Mouse (Mus musculus): ENCODE results near the gene Lrrc4b. TPM values are rescaled to one million over a fixed set of nuclear protein-coding genes. Genes with fewer than 3 reads are reported as not detected.

Lrrc4b gene
- polyA plus RNA-seq, 1 experiment from 2014 or later, result not detected

DNA sequence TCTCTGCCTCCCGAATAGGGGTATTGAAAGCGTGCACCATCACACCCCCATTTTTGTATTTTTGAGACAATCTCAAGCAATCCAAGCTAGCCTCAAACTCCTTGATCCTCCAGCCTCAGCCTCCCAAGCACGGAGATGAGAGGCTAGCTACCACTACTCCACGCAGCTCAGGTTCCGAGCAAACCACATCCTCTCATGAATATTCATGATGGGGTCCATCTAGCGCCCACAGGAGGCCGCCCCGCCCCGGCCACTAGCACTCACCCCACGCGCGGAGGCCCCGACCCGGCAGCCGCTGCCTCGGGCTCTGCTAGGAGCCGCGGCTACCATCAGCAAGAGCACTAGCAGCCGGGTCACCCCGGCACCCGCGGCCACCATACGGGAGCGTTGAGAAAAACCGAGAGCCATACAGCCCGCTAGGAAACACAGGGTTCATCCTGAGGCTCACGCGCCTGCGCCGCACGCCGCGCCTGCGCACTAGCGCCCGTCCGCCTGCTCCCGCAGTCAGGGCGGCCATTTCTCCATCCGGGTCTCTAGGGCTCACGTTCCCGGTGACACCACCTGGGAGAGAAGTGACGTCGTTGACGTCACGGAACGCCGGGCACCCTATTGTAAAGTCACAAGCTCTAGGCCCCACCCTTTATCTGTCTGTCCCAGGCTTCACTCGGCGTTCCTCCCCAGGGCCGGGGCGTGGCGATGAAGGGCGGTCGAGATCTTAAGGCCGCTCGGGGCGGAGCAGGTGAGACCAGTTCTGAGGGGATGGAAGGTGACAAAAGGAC, 67.4 kb downstream of the Lrrc4b start, which contains the start of the genes Emc10 and Fam71e1:
TSS of gene Emc10 (minus strand) at position 538 of the 779 bp plus-strand sequence.
TSS of gene Fam71e1 (plus strand) at position 590 of the 779 bp plus-strand sequence.
- H3K27me3 ChIP-seq (ENCODE audit: control insufficient read depth, insufficient read depth, low read depth, low read length), result peaks cover 2% of the 10 kb centered on the region
- peaks cover 27% of the 10 kb centered on the region for H3K4me1 ChIP-seq (ENCODE audit: control insufficient read depth, low read depth, low read length)
- no peaks in the 10 kb centered on the region for H3K9me3 ChIP-seq (replicated peaks; ENCODE audit: control insufficient read depth, low read length)
- H3K4me3 ChIP-seq (ENCODE audit: low read depth, low read length), result peak within 1 kb of the TSS; percentile 80
- H3K36me3 ChIP-seq (ENCODE audit: control insufficient read depth, insufficient read depth), result peaks cover 11% of the 10 kb centered on the region
- H3K27ac ChIP-seq (ENCODE audit: low read length), result peak within 1 kb of the TSS; percentile 96
- WGBS (ENCODE audit: insufficient replicate concordance), result under 1% methylated on average over 58 of the region's 58 CpGs
- peak within 1 kb of the TSS; percentile 94 for H3K9ac ChIP-seq (ENCODE audit: low read depth, low read length)
- H3K4me2 ChIP-seq (ENCODE audit: low read depth, low read length), result peak within 1 kb of the TSS; percentile 82
- ATAC-seq (ENCODE audit: low read depth), result peak; percentile 94

DNA sequence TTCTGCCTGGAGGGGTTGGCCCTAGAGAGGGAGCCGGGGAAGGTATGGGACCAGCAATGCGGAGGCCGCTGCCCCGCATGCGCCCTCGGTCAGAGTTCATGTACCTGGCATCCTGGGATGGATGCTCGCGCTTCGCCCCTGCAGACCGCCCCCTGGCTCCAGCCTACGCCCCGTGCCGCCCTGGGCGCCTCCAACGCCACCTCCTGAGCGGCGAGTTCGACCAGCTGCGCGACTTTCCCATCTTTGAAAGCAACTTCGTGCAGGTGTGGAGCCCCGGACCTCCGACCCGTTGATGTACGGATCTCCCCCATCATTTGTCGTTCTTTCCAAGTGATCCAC, 67.9 kb downstream of the Lrrc4b start:
- Histone ChIP-seq H3K27me3 (ENCODE audit: control insufficient read depth, insufficient read depth, low read depth, low read length) (peaks cover 2% of the 10 kb centered on the region), H3K4me2 (ENCODE audit: low read depth, low read length) (peak overlapping the region; percentile 82), H3K4me1 (ENCODE audit: control insufficient read depth, low read depth, low read length) (peaks cover 27% of the 10 kb centered on the region), H3K27ac (ENCODE audit: low read length) (peak overlapping the region; percentile 96), H3K9me3 (replicated peaks; ENCODE audit: control insufficient read depth, low read length) (no peaks in the 10 kb centered on the region), H3K36me3 (ENCODE audit: control insufficient read depth, insufficient read depth) (peaks cover 9% of the 10 kb centered on the region), H3K4me3 (ENCODE audit: low read depth, low read length) (peak overlapping the region; percentile 80), H3K9ac (ENCODE audit: low read depth, low read length) (peak overlapping the region; percentile 65)
- whole genome bisulfite sequencing (ENCODE audit: insufficient replicate concordance), result 1% methylated on average over 26 of the region's 26 CpGs
- ATAC-seq (ENCODE audit: low read depth), result peak; percentile 47

GRCm38 (mm10) chr7:44497361-44498055, 68.7 kb downstream of the Lrrc4b start:
- H3K36me3 ChIP-seq (ENCODE audit: control insufficient read depth, insufficient read depth), result peaks cover 3% of the 10 kb centered on the region
- ATAC-seq (ENCODE audit: low read depth), result peak; percentile 10; the same call in 1 of the 2 replicates
- peaks cover 27% of the 10 kb centered on the region for H3K4me1 ChIP-seq (ENCODE audit: control insufficient read depth, low read depth, low read length)
- peaks cover 2% of the 10 kb centered on the region for H3K27me3 ChIP-seq (ENCODE audit: control insufficient read depth, insufficient read depth, low read depth, low read length)
- peak overlapping the region; percentile 65 for H3K9ac ChIP-seq (ENCODE audit: low read depth, low read length)
- H3K9me3 ChIP-seq (replicated peaks; ENCODE audit: control insufficient read depth, low read length), result no peaks in the 10 kb centered on the region
- WGBS (ENCODE audit: insufficient replicate concordance), result 75% methylated on average over 10 of the region's 10 CpGs
- H3K27ac ChIP-seq (ENCODE audit: low read length), result peak overlapping the region; percentile 96
- peak overlapping the region; percentile 82 for H3K4me2 ChIP-seq (ENCODE audit: low read depth, low read length)
- H3K4me3 ChIP-seq (ENCODE audit: low read depth, low read length), result peak overlapping the region; percentile 80

DNA sequence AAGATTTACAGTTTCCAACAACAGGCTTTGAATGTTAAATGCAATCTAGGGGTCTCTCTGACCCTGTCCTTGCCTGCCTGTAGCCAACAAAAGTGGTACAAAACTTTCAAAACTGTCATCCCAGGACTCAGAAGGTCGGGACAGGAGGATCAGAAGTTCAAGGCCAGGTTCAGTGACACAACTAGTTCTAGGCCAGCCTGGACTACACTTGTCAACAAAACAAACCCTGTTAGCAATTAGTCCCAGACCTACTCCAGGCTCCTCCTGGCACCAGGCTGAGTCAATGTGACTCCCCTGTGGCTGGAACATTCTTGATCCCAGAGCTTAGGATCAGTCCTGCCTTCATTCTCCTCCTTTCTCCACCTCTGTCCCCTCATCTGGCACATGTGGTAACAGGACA, 70.1 kb downstream of the Lrrc4b start:
- Histone ChIP-seq H3K27ac (ENCODE audit: low read length) (peak overlapping the region; percentile 48; the same call in 1 of the 2 replicates), H3K4me3 (ENCODE audit: low read depth, low read length) (no peak overlapping the region), H3K36me3 (ENCODE audit: control insufficient read depth, insufficient read depth) (peaks cover under 1% of the 10 kb centered on the region; the same call in 1 of the 2 replicates), H3K9ac (ENCODE audit: low read depth, low read length) (no peak overlapping the region), H3K9me3 (replicated peaks; ENCODE audit: control insufficient read depth, low read length) (no peaks in the 10 kb centered on the region), H3K4me1 (ENCODE audit: control insufficient read depth, low read depth, low read length) (peaks cover 27% of the 10 kb centered on the region), H3K27me3 (ENCODE audit: control insufficient read depth, insufficient read depth, low read depth, low read length) (peaks cover 2% of the 10 kb centered on the region), H3K4me2 (ENCODE audit: low read depth, low read length) (no peak overlapping the region)
- ATAC-seq (ENCODE audit: low read depth), result no peak
- 34% methylated on average over 1 of the region's 1 CpGs for WGBS (ENCODE audit: insufficient replicate concordance)

- peaks cover 22% of the 10 kb centered on the region for H3K4me1 ChIP-seq (ENCODE audit: control insufficient read depth, low read depth, low read length)
- no peaks in the 10 kb centered on the region for H3K36me3 ChIP-seq (ENCODE audit: control insufficient read depth, insufficient read depth)
- no peak overlapping the region for H3K4me2 ChIP-seq (ENCODE audit: low read depth, low read length)
- no peak for ATAC-seq (ENCODE audit: low read depth)
- peaks cover 2% of the 10 kb centered on the region for H3K27me3 ChIP-seq (ENCODE audit: control insufficient read depth, insufficient read depth, low read depth, low read length)
- H3K4me3 ChIP-seq (ENCODE audit: low read depth, low read length), result no peak overlapping the region
- WGBS (ENCODE audit: insufficient replicate concordance), result 64% methylated on average over 17 of the region's 20 CpGs
- no peaks in the 10 kb centered on the region for H3K9me3 ChIP-seq (replicated peaks; ENCODE audit: control insufficient read depth, low read length)
- H3K27ac ChIP-seq (ENCODE audit: low read length), result no peak overlapping the region
- H3K9ac ChIP-seq (ENCODE audit: low read depth, low read length), result no peak overlapping the region
Observed at GRCm38 (mm10) chr7:44500046-44500445, 71.2 kb downstream of the Lrrc4b start.

DNA sequence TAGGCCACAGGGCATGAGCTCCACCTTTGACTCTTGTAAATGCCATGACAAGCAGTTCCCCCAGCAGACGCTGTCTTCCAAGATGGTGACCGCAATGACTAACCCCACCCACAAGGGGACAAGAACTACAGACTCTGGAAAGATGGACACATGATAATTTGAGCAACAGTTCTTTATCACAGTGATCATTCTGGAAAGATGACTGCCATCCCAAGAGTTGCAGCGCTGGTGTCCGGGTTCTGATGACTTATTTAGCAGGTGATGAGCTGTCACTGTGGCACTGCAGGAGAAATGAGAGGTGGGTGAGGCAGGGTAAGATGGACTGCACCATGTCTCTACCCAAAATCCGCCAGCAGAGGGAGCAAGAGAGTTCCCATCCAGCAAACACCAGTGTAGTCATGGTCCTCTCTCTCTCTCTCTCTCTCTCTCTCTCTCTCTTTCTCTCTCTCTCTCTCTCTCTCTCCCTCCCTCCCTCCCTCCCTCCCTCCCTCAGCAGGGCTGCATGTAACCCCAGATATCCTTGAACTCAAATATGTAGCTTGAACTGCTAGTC, 72.8 kb downstream of the Lrrc4b start:
- H3K36me3 ChIP-seq (ENCODE audit: control insufficient read depth, insufficient read depth), result no peaks in the 10 kb centered on the region
- peaks cover 2% of the 10 kb centered on the region for H3K27me3 ChIP-seq (ENCODE audit: control insufficient read depth, insufficient read depth, low read depth, low read length)
- peaks cover 12% of the 10 kb centered on the region for H3K4me1 ChIP-seq (ENCODE audit: control insufficient read depth, low read depth, low read length)
- no peak overlapping the region for H3K9ac ChIP-seq (ENCODE audit: low read depth, low read length)
- H3K27ac ChIP-seq (ENCODE audit: low read length), result no peak overlapping the region
- H3K4me3 ChIP-seq (ENCODE audit: low read depth, low read length), result no peak overlapping the region
- no peaks in the 10 kb centered on the region for H3K9me3 ChIP-seq (replicated peaks; ENCODE audit: control insufficient read depth, low read length)
- ATAC-seq (ENCODE audit: low read depth), result no peak
- H3K4me2 ChIP-seq (ENCODE audit: low read depth, low read length), result no peak overlapping the region
- WGBS (ENCODE audit: insufficient replicate concordance), result 23% methylated on average over 5 of the region's 5 CpGs

GRCm38 (mm10) chr7:44507491-44507890, 78.7 kb downstream of the Lrrc4b start:
- Histone ChIP-seq H3K36me3 (ENCODE audit: control insufficient read depth, insufficient read depth) (no peaks in the 10 kb centered on the region), H3K27ac (ENCODE audit: low read length) (no peak overlapping the region), H3K9ac (ENCODE audit: low read depth, low read length) (no peak overlapping the region), H3K27me3 (ENCODE audit: control insufficient read depth, insufficient read depth, low read depth, low read length) (peaks cover 2% of the 10 kb centered on the region; the same call in 1 of the 2 replicates), H3K9me3 (replicated peaks; ENCODE audit: control insufficient read depth, low read length) (no peaks in the 10 kb centered on the region), H3K4me3 (ENCODE audit: low read depth, low read length) (no peak overlapping the region), H3K4me2 (ENCODE audit: low read depth, low read length) (no peak overlapping the region), H3K4me1 (ENCODE audit: control insufficient read depth, low read depth, low read length) (no peaks in the 10 kb centered on the region)
- ATAC-seq (ENCODE audit: low read depth), result no peak
